Mouse (Mus musculus): Measurements from ENCODE around the gene Bbs9.

DNA sequence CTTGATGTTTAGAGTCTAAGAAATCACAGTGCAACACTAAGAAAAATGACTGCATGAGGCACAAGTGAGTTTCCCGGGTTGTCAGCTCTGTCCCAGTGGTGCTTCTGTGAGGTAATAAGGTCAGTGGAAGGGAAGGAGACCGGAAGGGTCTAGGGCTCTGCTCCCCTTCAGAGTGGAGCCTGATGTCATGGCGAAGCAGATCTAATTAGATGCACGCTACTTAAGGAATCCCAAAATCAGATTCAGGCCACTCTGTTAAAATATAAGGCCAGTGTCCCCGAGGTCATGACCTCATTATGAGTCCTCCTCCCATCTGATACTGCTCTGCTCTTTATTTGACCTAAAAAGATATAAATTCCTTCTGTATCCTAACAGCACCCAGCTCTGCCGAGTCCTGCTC lies 361.5 kb downstream of the Bbs9 start:
- TF ChIP-seq CTCF (IDR thresholded peaks at IDR 0.05) (no peak), EP300 (IDR thresholded peaks at IDR 0.05) (no peak)
